Mouse (Mus musculus) embryonic facial prominence, embryonic 12.5 days (tissue): Measurements from ENCODE around the gene Sept3. TPM values are rescaled to one million over a fixed set of nuclear protein-coding genes. Genes with fewer than 3 reads are reported as not detected.

Source experiments
- ATAC-seq: fragments of 200-750 bp; cut with Nextera tagmentation; 2 replicates; pipeline ENCODE4 v1.8.0; 2017; ENCODE audit not compliant: insufficient number of reproducible peaks, insufficient read depth, low FRiP score, low TSS enrichment
- H3K27ac ChIP-seq: fragments of 300-500 bp; sonication (generic); 2 replicates; pipeline ENCODE4 v1.5.1; 2016; ENCODE audit warnings: mild to moderate bottlenecking
- H3K27me3 ChIP-seq: fragments of 300-500 bp; sonication (generic); 2 replicates; pipeline ENCODE4 v1.6.1; 2016; ENCODE audit warnings: mild to moderate bottlenecking, moderate library complexity
- H3K36me3 ChIP-seq: fragments of 300-500 bp; sonication (generic); 2 replicates; pipeline ENCODE4 v1.6.1; 2016; ENCODE audit warnings: mild to moderate bottlenecking
- H3K4me1 ChIP-seq: fragments of 300-500 bp; sonication (generic); 2 replicates; pipeline ENCODE4 v1.6.1; 2016
- H3K4me2 ChIP-seq: fragments of 300-500 bp; sonication (generic); replicated peaks from 2 replicates; pipeline ENCODE4 v1.6.1; 2016; ENCODE audit warnings: mild to moderate bottlenecking, moderate library complexity
- H3K4me3 ChIP-seq: fragments of 300-500 bp; sonication (generic); 2 replicates; pipeline ENCODE4 v1.5.1; 2016; ENCODE audit warnings: mild to moderate bottlenecking
- H3K9ac ChIP-seq: fragments of 300-500 bp; sonication (generic); 2 replicates; pipeline ENCODE4 v1.6.1; 2016; ENCODE audit warnings: mild to moderate bottlenecking, moderate library complexity
- H3K9me3 ChIP-seq: fragments of 300-500 bp; sonication (generic); 2 replicates; pipeline ENCODE4 v1.6.1; 2016; ENCODE audit warnings: mild to moderate bottlenecking, moderate library complexity
- WGBS: fragments of 180-500 bp; shearing (Covaris S2); methylation state at CpG from one replicate; pipeline ENCODE4 v1.1.7; 2016; 5-methylcytosine and 5-hydroxymethylcytosine counted together
- polyA plus RNA-seq: library from polyadenylated mRNA; unstranded; fragments of >200 nt; fragmentation: Nextera tagmentation; extraction: Ambion mirVana; gene quantifications from 2 replicates; pipeline ENCODE4 v1.2.1, GENCODE M21; 2016

Sept3 gene
- polyA plus RNA-seq, 1 experiment from 2014 or later: 59.9 TPM

DNA sequence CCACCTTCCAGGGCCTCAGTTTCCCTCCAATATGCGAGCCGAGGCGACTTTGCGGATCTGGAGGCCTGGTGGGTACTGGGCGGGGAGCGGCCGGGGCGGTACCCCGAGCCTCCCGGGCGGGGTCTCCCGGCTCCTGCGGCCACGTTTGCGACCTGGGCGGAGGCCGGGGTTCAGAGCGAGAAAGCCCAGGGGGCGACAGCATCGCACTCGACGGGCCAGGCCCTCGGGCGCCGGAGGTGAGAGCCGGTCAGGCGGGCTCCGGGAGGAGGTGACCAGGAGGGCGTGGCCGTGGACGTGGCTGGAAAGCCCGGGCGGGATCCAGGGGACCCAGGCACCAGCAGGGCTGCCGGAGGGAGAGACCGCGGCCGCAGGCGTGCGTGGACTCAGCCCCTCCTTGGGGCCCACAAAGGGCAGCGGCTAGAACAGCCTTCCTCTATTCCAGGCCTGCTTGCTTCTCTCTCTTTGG is 66.4 kb downstream of the Sept3 start:
- 2% methylated on average over 40 of the region's 40 CpGs for WGBS
- Histone ChIP-seq H3K4me1 (peaks cover 31% of the 10 kb centered on the region), H3K27me3 (no peaks in the 10 kb centered on the region)

DNA sequence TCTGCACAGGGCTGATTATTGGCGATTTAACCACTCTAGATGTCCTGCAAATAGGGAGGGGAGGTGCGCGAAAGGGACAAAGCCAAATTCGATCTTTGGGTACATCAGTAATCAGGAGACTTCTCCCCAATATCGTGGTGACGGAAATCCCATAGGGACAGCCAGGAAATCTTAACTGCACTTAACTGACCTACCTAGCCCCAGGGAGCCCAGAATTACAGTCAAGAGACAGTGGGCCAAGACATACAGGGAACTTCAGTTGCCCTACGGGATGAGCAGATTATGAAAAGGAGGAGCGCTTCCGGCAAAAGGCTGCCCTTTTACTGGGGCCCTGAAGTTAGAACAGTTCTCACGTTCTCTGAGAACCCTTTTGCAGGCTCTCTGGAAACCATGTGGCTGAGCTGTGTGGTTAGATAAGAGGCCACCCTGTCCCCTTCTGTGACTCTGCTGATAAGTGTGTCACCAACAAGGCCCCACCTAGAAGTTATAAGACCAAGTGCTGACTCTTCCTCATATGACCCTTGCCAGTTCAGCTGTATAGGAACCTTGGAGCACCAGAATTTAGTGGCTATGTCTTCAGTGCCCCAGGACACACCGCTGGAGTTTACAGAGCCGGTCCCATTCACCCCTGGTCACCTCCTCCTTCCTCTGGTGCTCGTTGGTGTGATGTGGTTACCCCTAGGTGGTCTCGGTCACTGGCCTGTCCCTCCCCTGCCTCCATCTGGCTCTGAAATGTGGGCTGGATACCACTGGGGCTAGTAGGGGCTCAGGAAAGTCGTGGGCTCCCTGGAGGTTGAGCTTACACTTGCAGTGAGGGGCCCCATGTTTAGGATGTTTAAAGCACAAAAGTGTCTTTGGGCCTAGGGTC is 67.2 kb downstream of the Sept3 start:
- Histone ChIP-seq H3K4me1 (peaks cover 32% of the 10 kb centered on the region), H3K9ac (peak overlapping the region; percentile 79; the same call in 1 of the 2 replicates), H3K27me3 (no peaks in the 10 kb centered on the region), H3K36me3 (no peaks in the 10 kb centered on the region), H3K4me3 (peak overlapping the region; percentile 48), H3K4me2 (peak overlapping the region; percentile 76), H3K27ac (peak overlapping the region; percentile 67), H3K9me3 (no peaks in the 10 kb centered on the region)
- ATAC-seq: no peak
- WGBS: 60% methylated on average over 15 of the region's 15 CpGs

More for the DNA sequence above, 66.4 kb downstream of the Sept3 start:
- Histone ChIP-seq H3K9ac (peak overlapping the region; percentile 79), H3K27ac (peak overlapping the region; percentile 67), H3K4me2 (peak overlapping the region; percentile 76), H3K36me3 (peaks cover 4% of the 10 kb centered on the region; the same call in 1 of the 2 replicates), H3K9me3 (no peaks in the 10 kb centered on the region), H3K4me3 (peak overlapping the region; percentile 48)
- ATAC-seq: no peak

DNA sequence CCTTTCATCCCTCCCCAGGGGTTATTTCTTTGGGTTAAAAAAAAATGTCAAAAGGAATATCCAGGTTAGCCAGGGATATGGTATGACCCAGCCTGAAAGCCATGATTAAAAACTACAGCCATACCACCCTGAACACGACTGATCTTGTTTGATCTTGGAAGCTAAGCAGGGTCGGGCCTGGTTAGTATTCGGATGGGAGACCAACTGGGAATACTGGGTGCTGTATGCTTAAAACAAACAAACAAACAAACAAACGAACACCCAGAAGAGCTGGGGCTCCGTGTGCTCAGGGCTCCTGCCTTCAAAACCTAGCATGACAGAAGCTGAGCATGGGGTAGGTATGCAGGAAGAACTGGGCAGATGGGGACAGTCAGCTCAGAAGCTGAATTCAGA is 67.8 kb downstream of the Sept3 start:
- Histone ChIP-seq H3K9me3 (no peaks in the 10 kb centered on the region), H3K9ac (no peak overlapping the region), H3K4me1 (peaks cover 33% of the 10 kb centered on the region), H3K36me3 (no peaks in the 10 kb centered on the region), H3K27me3 (no peaks in the 10 kb centered on the region), H3K4me3 (no peak overlapping the region), H3K27ac (0 out of 2 replicates have a peak overlapping the region, but pooled peaks have one; percentile 67), H3K4me2 (no peak overlapping the region)
- ATAC-seq: no peak
- WGBS: 72% methylated on average over 5 of the region's 5 CpGs

- Histone ChIP-seq H3K9ac (no peak overlapping the region), H3K27ac (no peak overlapping the region), H3K9me3 (no peaks in the 10 kb centered on the region), H3K36me3 (peaks cover 10% of the 10 kb centered on the region), H3K4me2 (no peak overlapping the region), H3K4me1 (peaks cover 29% of the 10 kb centered on the region), H3K27me3 (no peaks in the 10 kb centered on the region), H3K4me3 (no peak overlapping the region)
- ATAC-seq: no peak
- WGBS: 89% methylated on average over 27 of the region's 27 CpGs
Observed at GRCm38 (mm10) chr15:82343368-82344287, 68.9 kb downstream of the Sept3 start.

Other genes starting within 250 kb of the Sept3 start
- gene Desi1, start 241.0 kb upstream of the Sept3 start, polyA plus RNA-seq: 31.6 and 34.0 TPM in 2 replicates
- gene Snu13, start 227.3 kb upstream of the Sept3 start, polyA plus RNA-seq: 255 and 260 TPM in 2 replicates
- 0.04 TPM in 1 of 2 replicates, not detected in the other for gene 4930407I10Rik, start 215.7 kb upstream of the Sept3 start, polyA plus RNA-seq
- 0.09 and 0.10 TPM in 2 replicates for gene Mei1, start 204.9 kb upstream of the Sept3 start, polyA plus RNA-seq
- gene Ccdc134, start 147.0 kb upstream of the Sept3 start, polyA plus RNA-seq: 26.2 and 27.0 TPM in 2 replicates
- 200 and 202 TPM in 2 replicates for gene Srebf2, start 127.7 kb upstream of the Sept3 start, polyA plus RNA-seq
- gene Shisa8, start 62.1 kb upstream of the Sept3 start, polyA plus RNA-seq: 0.75 and 0.79 TPM in 2 replicates
- 0.13 and 0.23 TPM in 2 replicates for gene Tnfrsf13c, start 50.5 kb upstream of the Sept3 start, polyA plus RNA-seq
- gene Cenpm, start 30.1 kb upstream of the Sept3 start, polyA plus RNA-seq: 68.8 and 71.0 TPM in 2 replicates
- 0.29 TPM in 1 of 2 replicates, not detected in the other for gene 1500009C09Rik, start 22.5 kb upstream of the Sept3 start, polyA plus RNA-seq
- 0.12 TPM in 1 of 2 replicates, not detected in the other for gene Wbp2nl, start 24.1 kb downstream of the Sept3 start, polyA plus RNA-seq
- 36.8 and 38.1 TPM in 2 replicates for gene Naga, start 64.0 kb downstream of the Sept3 start, polyA plus RNA-seq
- gene Pheta2, start 64.0 kb downstream of the Sept3 start, polyA plus RNA-seq: 10.3 and 11.2 TPM in 2 replicates
- gene Smdt1, start 64.1 kb downstream of the Sept3 start, polyA plus RNA-seq: 227 and 245 TPM in 2 replicates
- 281 and 295 TPM in 2 replicates for gene Ndufa6, start 79.4 kb downstream of the Sept3 start, polyA plus RNA-seq
- 10.6 and 10.9 TPM in 2 replicates for gene Cyp2d22, start 105.4 kb downstream of the Sept3 start, polyA plus RNA-seq
- not detected in 2 replicates for gene Cyp2d11, start 119.1 kb downstream of the Sept3 start, polyA plus RNA-seq
- gene Cyp2d10, start 132.3 kb downstream of the Sept3 start, polyA plus RNA-seq: not detected in 2 replicates
- not detected in 2 replicates for gene Cyp2d9, start 158.5 kb downstream of the Sept3 start, polyA plus RNA-seq